Mouse (Mus musculus): ENCODE data around the gene A630001G21Rik.

A630001G21Rik gene

GRCm38 (mm10) chr1:85767754-85768153 lies 10.7 kb downstream of the A630001G21Rik start:
- no peak for DNase-seq

- no peak for DNase-seq
These were observed 12.3 kb downstream of the A630001G21Rik start for GRCm38 (mm10) chr1:85766120-85766519.

- no peak for DNase-seq
These were observed 14.2 kb downstream of the A630001G21Rik start for GRCm38 (mm10) chr1:85764291-85764690.

GRCm38 (mm10) chr1:85763386-85763785 lies 15.1 kb downstream of the A630001G21Rik start:
- no peak for DNase-seq

GRCm38 (mm10) chr1:85761665-85762064 lies 16.8 kb downstream of the A630001G21Rik start:
- DNase-seq = no peak

GRCm38 (mm10) chr1:85758969-85759293 lies 19.5 kb downstream of the A630001G21Rik start:
- no peak for DNase-seq

GRCm38 (mm10) chr1:85758231-85758968 lies 20.0 kb downstream of the A630001G21Rik start:
- DNase-seq = peak; percentile 30

GRCm38 (mm10) chr1:85757531-85758230 lies 20.8 kb downstream of the A630001G21Rik start:
- DNase-seq = no peak

GRCm38 (mm10) chr1:85751932-85752680 lies 26.3 kb downstream of the A630001G21Rik start:
- no peak for DNase-seq

- no peak for DNase-seq
These were observed 26.9 kb downstream of the A630001G21Rik start for GRCm38 (mm10) chr1:85751494-85751893.

- no peak for DNase-seq
These were observed 27.8 kb downstream of the A630001G21Rik start for GRCm38 (mm10) chr1:85750650-85751049.

- DNase-seq = no peak
These were observed 28.6 kb downstream of the A630001G21Rik start for GRCm38 (mm10) chr1:85749829-85750228.

- no peak for DNase-seq
These were observed 31.9 kb downstream of the A630001G21Rik start for GRCm38 (mm10) chr1:85746511-85746910.

- no peak for DNase-seq
These were observed 33.9 kb downstream of the A630001G21Rik start for GRCm38 (mm10) chr1:85744539-85744938.

GRCm38 (mm10) chr1:85742916-85743505 lies 35.4 kb downstream of the A630001G21Rik start:
- DNase-seq = no peak

GRCm38 (mm10) chr1:85742333-85742732 lies 36.1 kb downstream of the A630001G21Rik start:
- no peak for DNase-seq

GRCm38 (mm10) chr1:85740923-85741322 lies 37.5 kb downstream of the A630001G21Rik start:
- DNase-seq = no peak

- no peak for DNase-seq
These were observed 38.6 kb downstream of the A630001G21Rik start for GRCm38 (mm10) chr1:85739819-85740218.

- DNase-seq = no peak
These were observed 39.4 kb downstream of the A630001G21Rik start for GRCm38 (mm10) chr1:85739000-85739399.

- DNase-seq = peak; percentile 45
These were observed 41.9 kb downstream of the A630001G21Rik start for GRCm38 (mm10) chr1:85736355-85737184.

GRCm38 (mm10) chr1:85735463-85736123 lies 42.9 kb downstream of the A630001G21Rik start:
- DNase-seq = no peak

- DNase-seq = no peak
These were observed 43.9 kb downstream of the A630001G21Rik start for GRCm38 (mm10) chr1:85734511-85734910.
